Mouse (Mus musculus) hindbrain, embryonic 12.5 days (tissue): Measurements from ENCODE around the gene Stpg1. TPM values are rescaled to one million over a fixed set of nuclear protein-coding genes. Genes with fewer than 3 reads are reported as not detected.

ENCODE experiments used
- ATAC-seq: fragments of 200-750 bp; cut with Nextera tagmentation; 2 replicates; pipeline ENCODE4 v1.8.0; 2017; ENCODE audit warnings: moderate TSS enrichment; ENCODE audit not compliant: low FRiP score
- H3K27ac ChIP-seq: fragments of 300-500 bp; sonication (generic); 2 replicates; pipeline ENCODE4 v1.5.1; 2016; ENCODE audit warnings: mild to moderate bottlenecking
- H3K27me3 ChIP-seq: fragments of 300-500 bp; sonication (generic); 2 replicates; pipeline ENCODE4 v1.6.1; 2016; ENCODE audit warnings: mild to moderate bottlenecking
- H3K36me3 ChIP-seq: fragments of 300-500 bp; sonication (generic); 2 replicates; pipeline ENCODE4 v1.6.1; 2016; ENCODE audit warnings: mild to moderate bottlenecking
- H3K4me1 ChIP-seq: fragments of 300-500 bp; sonication (generic); 2 replicates; pipeline ENCODE4 v1.6.1; 2016
- H3K4me2 ChIP-seq: fragments of 300-500 bp; sonication (generic); replicated peaks from 2 replicates; pipeline ENCODE4 v1.6.1; 2016; ENCODE audit warnings: mild to moderate bottlenecking
- H3K4me3 ChIP-seq: fragments of 300-500 bp; sonication (generic); 2 replicates; pipeline ENCODE4 v1.5.1; 2016; ENCODE audit warnings: mild to moderate bottlenecking
- H3K9ac ChIP-seq: fragments of 300-500 bp; sonication (generic); 2 replicates; pipeline ENCODE4 v1.6.1; 2016; ENCODE audit warnings: mild to moderate bottlenecking, moderate library complexity
- H3K9me3 ChIP-seq: fragments of 300-500 bp; sonication (generic); replicated peaks from 2 replicates; pipeline ENCODE4 v1.6.1; 2016; ENCODE audit warnings: mild to moderate bottlenecking
- WGBS: fragments of 180-500 bp; shearing (Covaris S2); methylation state at CpG from one replicate; pipeline ENCODE4 v1.1.7; 2016; 5-methylcytosine and 5-hydroxymethylcytosine counted together
- microRNA-seq: library from miRNA; unstranded; fragments of <30 nt; microRNA quantifications from one replicate; pipeline ENCODE4, GENCODE M21; 2017
- polyA plus RNA-seq: library from polyadenylated mRNA; unstranded; fragments of >200 nt; fragmentation: Nextera tagmentation; extraction: Ambion mirVana; gene quantifications from 2 replicates; pipeline ENCODE4 v1.2.1, GENCODE M21; 2016

The Stpg1 gene
- polyA plus RNA-seq, 1 experiment from 2014 or later: 0.71 TPM

GRCm38 (mm10) chr4:135584838-135585237, 90.2 kb downstream of the Stpg1 start:
- H3K4me2 ChIP-seq: no peak overlapping the region
- no peak for ATAC-seq
- no peak overlapping the region for H3K27ac ChIP-seq
- H3K9me3 ChIP-seq: no peaks in the 10 kb centered on the region
- no peak overlapping the region for H3K9ac ChIP-seq
- peaks cover 10% of the 10 kb centered on the region for H3K4me1 ChIP-seq
- H3K4me3 ChIP-seq: no peak overlapping the region
- H3K36me3 ChIP-seq: no peaks in the 10 kb centered on the region
- no peaks in the 10 kb centered on the region for H3K27me3 ChIP-seq
- 53% methylated on average over 4 of the region's 4 CpGs for WGBS

Small RNA genes within 50 kb of the gene (microRNA-seq; reads per million reads assigned to microRNA genes)
- gene Gm25317: not detected

Other genes starting within 250 kb of the Stpg1 start
- 159 TPM in 2 replicates for gene Clic4, start 222.0 kb upstream of the Stpg1 start, polyA plus RNA-seq
- gene Srrm1, start 141.5 kb upstream of the Stpg1 start, polyA plus RNA-seq: 238 and 258 TPM in 2 replicates
- 2.9 and 6.1 TPM in 2 replicates for gene Ncmap, start 96.6 kb upstream of the Stpg1 start, polyA plus RNA-seq
- 20.0 and 20.1 TPM in 2 replicates for gene Rcan3, start 60.9 kb upstream of the Stpg1 start, polyA plus RNA-seq
- gene Nipal3, start 248 bp downstream of the Stpg1 start, polyA plus RNA-seq: 3.5 and 4.1 TPM in 2 replicates
- 3.7 TPM in 2 replicates for gene Grhl3, start 78.8 kb downstream of the Stpg1 start, polyA plus RNA-seq
- 0.42 and 0.65 TPM in 2 replicates for gene Ifnlr1, start 191.5 kb downstream of the Stpg1 start, polyA plus RNA-seq
- not detected in 2 replicates for gene Il22ra1, start 233.4 kb downstream of the Stpg1 start, polyA plus RNA-seq